Mouse (Mus musculus): ENCODE results near the gene Dthd1. TPM values are rescaled to one million over a fixed set of nuclear protein-coding genes. Genes with fewer than 3 reads are reported as not detected.

Gene Dthd1
- polyA plus RNA-seq, 1 experiment: not detected

DNA sequence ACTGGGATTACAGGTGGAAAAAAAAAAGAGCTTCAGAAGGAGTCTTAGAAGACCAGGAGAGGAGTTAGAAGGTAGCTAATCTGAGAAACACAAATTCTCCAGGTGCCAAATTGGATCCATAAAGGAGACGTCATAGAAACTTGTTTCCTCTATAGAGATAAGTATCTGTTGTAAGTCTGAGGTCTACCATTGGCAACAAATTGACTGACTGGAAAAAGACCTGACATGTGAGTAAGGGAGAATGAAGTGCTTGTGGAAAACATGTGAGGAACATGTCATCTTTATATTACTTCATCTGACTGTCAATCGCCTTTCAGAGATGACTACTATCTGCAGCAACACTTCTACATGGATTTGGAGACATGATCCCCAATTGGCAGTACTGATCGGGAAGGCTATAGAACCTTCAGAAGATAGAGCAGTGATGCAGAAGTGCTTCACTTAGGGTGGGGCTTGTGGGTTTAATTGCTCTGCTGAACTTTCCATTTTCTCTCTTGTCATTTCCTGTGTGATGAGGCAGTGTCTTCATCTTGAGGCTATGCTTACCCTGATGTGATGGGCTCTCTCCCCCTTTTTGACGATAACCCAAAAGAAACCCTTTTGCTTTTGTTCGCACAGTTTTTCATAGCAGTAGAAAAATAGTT is 22.6 kb upstream of the Dthd1 start:
- no peak overlapping the region for H3K4me3 ChIP-seq (ENCODE audit: insufficient read depth, low read depth, low read length)
- WGBS: 98% methylated on average over 5 of the region's 5 CpGs
- H3K4me1 ChIP-seq (ENCODE audit: control insufficient read depth, insufficient read depth, low read length): no peaks in the 10 kb centered on the region
- TF ChIP-seq POLR2A (IDR thresholded peaks at IDR 0.05; ENCODE audit: insufficient read depth, low read depth, low read length) (no peak), CTCF (IDR thresholded peaks at IDR 0.05; ENCODE audit: insufficient read depth, low read depth, low read length) (no peak)
- no peak overlapping the region for H3K27ac ChIP-seq (ENCODE audit: insufficient read depth, low read depth, low read length)

DNA sequence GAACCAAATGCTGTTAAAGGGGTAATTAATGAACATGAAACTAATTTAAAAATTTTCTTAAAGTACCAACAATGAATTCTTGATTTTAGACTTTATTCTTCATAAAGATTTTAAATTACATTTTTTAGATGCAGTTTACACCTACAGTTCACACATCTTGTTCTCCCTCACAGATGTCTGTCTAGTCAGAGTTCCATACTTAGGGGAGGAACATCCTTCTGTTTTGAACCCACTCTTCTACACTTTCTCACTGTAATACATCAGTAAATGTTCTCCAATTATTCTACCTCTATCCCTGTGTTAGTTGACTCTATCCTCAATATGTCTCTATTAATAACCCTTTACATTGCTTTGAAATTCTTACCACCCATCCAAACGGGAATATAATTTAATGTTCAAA is 20.8 kb upstream of the Dthd1 start:
- TF ChIP-seq POLR2A (IDR thresholded peaks at IDR 0.05; ENCODE audit: insufficient read depth, low read depth, low read length) (no peak), CTCF (IDR thresholded peaks at IDR 0.05; ENCODE audit: insufficient read depth, low read depth, low read length) (no peak)
- Histone ChIP-seq H3K27ac (ENCODE audit: insufficient read depth, low read depth, low read length) (no peak overlapping the region), H3K4me1 (ENCODE audit: control insufficient read depth, insufficient read depth, low read length) (no peaks in the 10 kb centered on the region), H3K4me3 (ENCODE audit: insufficient read depth, low read depth, low read length) (no peak overlapping the region)
- 89% methylated on average over 1 of the region's 1 CpGs for WGBS

DNA sequence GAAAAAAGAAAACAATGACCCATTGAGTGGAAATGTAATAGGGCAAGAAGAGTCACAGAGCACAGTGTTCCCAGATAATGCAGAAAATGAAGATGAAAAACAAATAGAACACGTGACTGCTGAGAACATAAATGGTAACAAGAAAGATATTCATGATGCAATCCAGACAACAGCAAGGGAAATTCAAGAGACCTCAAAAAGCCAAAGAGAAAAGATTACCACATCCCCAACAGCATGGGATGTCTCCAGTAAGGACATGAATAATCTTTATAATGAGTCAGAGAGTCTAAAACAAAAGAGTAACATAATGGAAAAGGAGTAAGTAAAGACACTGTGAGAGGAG is 420 bp downstream of the Dthd1 start:
- Histone ChIP-seq H3K27ac (ENCODE audit: insufficient read depth, low read depth, low read length) (no peak overlapping the region), H3K4me1 (ENCODE audit: control insufficient read depth, insufficient read depth, low read length) (no peaks in the 10 kb centered on the region), H3K4me3 (ENCODE audit: insufficient read depth, low read depth, low read length) (no peak overlapping the region)
- 42% methylated on average over 1 of the region's 1 CpGs for WGBS
- TF ChIP-seq CTCF (IDR thresholded peaks at IDR 0.05; ENCODE audit: insufficient read depth, low read depth, low read length) (no peak), POLR2A (IDR thresholded peaks at IDR 0.05; ENCODE audit: insufficient read depth, low read depth, low read length) (no peak)

DNA sequence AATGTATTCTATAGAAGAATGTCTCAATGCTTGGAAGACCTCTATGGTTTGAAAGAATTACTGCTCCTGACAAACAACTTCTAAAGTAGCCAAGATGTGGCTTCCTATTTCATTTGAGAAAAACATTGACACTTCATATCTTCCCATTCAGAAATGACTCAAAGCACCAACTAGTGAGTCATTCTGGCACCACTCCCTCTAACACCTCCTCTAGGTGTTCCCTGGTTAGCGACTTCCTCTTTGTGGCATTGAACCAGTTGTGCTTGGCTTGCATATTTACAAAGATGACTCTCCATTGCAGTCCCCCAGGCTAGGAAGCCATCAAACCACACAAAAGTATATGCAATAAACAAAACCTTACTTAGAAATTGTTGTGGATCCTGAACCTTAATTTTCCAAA is 2.1 kb downstream of the Dthd1 start:
- Histone ChIP-seq H3K27ac (ENCODE audit: insufficient read depth, low read depth, low read length) (no peak overlapping the region), H3K4me1 (ENCODE audit: control insufficient read depth, insufficient read depth, low read length) (no peaks in the 10 kb centered on the region), H3K4me3 (ENCODE audit: insufficient read depth, low read depth, low read length) (no peak overlapping the region)
- WGBS: 82% methylated on average over 1 of the region's 1 CpGs
- TF ChIP-seq POLR2A (IDR thresholded peaks at IDR 0.05; ENCODE audit: insufficient read depth, low read depth, low read length) (no peak), CTCF (IDR thresholded peaks at IDR 0.05; ENCODE audit: insufficient read depth, low read depth, low read length) (no peak)

DNA sequence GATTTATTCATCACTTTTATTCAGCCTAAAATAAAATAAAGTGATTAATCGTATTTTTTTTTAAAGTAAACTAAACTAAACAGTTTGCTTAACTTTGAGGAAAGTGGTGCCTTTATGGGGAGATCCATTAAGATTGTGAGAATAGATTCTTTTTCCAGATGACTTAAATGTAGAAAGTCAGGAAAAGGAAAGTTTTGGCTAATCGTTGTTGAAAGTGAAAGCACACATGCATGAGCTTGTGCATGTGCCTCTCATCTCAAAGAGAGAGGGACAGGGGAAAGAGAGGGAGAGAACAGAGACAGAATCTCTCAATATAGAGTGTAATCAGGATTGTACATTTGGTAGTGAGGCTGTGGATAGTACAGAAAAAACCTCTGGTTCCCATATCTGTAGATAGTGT is 5.9 kb downstream of the Dthd1 start:
- 61% methylated on average over 2 of the region's 2 CpGs for WGBS
- no peak overlapping the region for H3K4me3 ChIP-seq (ENCODE audit: insufficient read depth, low read depth, low read length)
- no peak for TF ChIP-seq CTCF (IDR thresholded peaks at IDR 0.05; ENCODE audit: insufficient read depth, low read depth, low read length)
- no peak for TF ChIP-seq POLR2A (IDR thresholded peaks at IDR 0.05; ENCODE audit: insufficient read depth, low read depth, low read length)
- H3K27ac ChIP-seq (ENCODE audit: insufficient read depth, low read depth, low read length): no peak overlapping the region
- H3K4me1 ChIP-seq (ENCODE audit: control insufficient read depth, insufficient read depth, low read length): no peaks in the 10 kb centered on the region

DNA sequence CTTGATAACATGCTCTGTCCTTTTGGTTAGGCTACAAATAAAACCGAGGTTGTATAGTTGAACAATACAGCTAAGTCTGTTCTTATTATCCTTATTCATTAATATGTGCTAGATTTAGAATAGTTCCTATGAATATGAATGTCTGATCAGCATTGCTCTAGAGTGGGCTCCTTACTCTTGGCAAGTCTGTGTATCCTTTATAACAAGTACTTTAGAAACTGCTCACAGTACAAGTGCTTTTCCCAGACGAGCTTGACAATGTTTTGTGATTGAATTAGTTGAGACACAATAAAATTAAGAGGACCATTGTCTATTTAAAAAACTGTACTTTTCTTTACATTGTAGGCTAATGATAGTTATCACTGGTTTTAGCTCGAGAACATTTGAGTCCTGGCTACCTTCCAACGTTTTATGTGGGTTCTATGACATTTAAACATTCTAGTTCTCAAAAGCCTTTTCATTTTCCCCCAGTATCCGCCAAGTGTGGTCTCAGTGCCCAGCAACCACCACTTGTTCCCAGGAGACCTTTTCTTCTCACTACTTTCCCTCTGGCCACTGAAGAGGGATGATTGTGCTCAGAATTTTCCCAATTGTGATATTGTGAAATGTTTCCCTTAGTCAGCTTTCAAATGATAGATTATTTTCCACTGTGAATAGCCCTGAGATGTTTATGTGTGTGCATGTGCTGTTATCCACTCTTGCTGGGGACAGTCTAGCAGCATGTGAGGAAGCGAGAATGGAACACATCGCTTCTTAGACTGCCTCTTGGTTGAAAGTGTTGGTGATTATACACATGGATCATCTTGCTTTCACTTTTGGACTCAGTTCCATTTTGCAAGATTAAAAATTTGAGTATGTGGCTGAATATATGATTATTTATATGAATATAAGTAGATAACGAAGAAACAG is 7.0 kb downstream of the Dthd1 start:
- 45% methylated on average over 8 of the region's 8 CpGs for WGBS
- TF ChIP-seq CTCF (IDR thresholded peaks at IDR 0.05; ENCODE audit: insufficient read depth, low read depth, low read length) (no peak), POLR2A (IDR thresholded peaks at IDR 0.05; ENCODE audit: insufficient read depth, low read depth, low read length) (no peak)
- H3K4me3 ChIP-seq (ENCODE audit: insufficient read depth, low read depth, low read length): no peak overlapping the region
- H3K4me1 ChIP-seq (ENCODE audit: control insufficient read depth, insufficient read depth, low read length): no peaks in the 10 kb centered on the region
- no peak overlapping the region for H3K27ac ChIP-seq (ENCODE audit: insufficient read depth, low read depth, low read length)

DNA sequence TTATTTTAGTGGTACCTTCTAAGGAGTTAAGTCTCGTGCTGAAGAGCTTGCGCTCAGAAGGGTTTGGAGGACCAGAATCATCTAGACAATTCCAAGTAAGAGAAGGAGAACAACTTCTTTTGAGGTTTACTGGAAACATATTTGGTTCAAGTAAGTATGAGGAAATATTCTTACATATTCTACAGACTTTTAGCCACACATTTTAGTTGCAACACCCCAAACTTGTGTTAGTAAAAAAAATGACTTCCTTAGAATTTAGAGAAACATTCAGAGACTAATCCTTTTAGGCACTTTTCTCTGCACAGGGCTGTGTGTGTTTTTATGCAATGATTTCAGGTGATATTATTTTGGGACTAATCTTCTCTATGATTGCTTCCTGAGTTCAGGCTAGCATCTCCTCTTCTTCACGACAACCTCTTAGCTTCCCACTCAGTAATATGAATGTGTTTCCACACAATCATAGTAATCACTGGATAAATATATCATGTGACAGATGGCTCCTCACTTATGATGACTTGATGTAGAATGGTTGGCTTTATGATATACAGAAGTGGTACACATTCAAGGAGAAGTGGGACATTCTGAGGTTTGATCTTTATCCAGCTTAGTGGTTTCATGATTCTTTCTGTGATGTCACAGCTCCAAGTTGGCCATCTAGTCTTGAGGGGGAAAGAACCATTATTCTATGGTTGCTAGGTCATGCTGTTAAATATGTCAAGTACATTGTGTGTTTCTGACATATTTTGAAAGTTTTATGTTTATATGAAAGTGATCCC is 29.5 kb downstream of the Dthd1 start:
- no peak overlapping the region for H3K27ac ChIP-seq (ENCODE audit: insufficient read depth, low read depth, low read length)
- H3K4me1 ChIP-seq (ENCODE audit: control insufficient read depth, insufficient read depth, low read length): no peaks in the 10 kb centered on the region
- H3K4me3 ChIP-seq (ENCODE audit: insufficient read depth, low read depth, low read length): no peak overlapping the region
- TF ChIP-seq POLR2A (IDR thresholded peaks at IDR 0.05; ENCODE audit: insufficient read depth, low read depth, low read length) (no peak), CTCF (IDR thresholded peaks at IDR 0.05; ENCODE audit: insufficient read depth, low read depth, low read length) (no peak)
- WGBS: 92% methylated on average over 3 of the region's 3 CpGs

DNA sequence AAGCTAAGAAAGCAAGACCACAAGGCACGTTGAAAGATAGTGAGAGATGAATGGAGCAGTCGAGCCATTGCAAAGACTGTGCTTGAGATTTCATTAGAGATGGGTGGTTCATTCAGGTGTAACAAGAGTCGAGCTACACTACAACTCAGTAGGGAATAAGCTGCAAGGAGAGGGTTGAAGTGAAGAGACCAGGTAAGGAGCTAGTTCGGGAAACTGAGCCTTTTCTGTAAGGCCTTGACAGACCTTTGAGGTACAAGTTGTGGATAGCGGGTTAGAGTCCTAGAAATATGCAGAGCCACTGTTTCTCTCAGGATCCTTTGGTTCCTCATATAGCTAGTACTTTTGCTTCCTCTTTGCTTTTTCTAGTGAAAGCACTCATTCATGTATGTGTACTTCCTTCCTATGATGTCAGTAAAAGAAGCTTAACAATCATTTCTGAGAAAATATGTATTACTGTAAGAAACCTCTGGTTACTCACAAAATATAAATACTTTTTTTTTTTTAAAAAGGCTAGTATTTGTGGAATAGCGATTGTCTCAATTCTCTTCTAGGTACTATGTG is 33.0 kb downstream of the Dthd1 start:
- Histone ChIP-seq H3K4me1 (ENCODE audit: control insufficient read depth, insufficient read depth, low read length) (no peaks in the 10 kb centered on the region), H3K27ac (ENCODE audit: insufficient read depth, low read depth, low read length) (no peak overlapping the region), H3K4me3 (ENCODE audit: insufficient read depth, low read depth, low read length) (no peak overlapping the region)
- TF ChIP-seq POLR2A (IDR thresholded peaks at IDR 0.05; ENCODE audit: insufficient read depth, low read depth, low read length) (no peak), CTCF (IDR thresholded peaks at IDR 0.05; ENCODE audit: insufficient read depth, low read depth, low read length) (no peak)
- WGBS: 89% methylated on average over 6 of the region's 6 CpGs

All from olfactory bulb, adult 2 months (tissue).